Mouse (Mus musculus): ENCODE measurements at regions not wholly inside any gene's neighbourhood (a gene's known extent, or its start where the extent isn't known, plus 50 kb on each side); places are given as distances from the start of the nearest gene placed in this dataset.
A peak's percentile ranks its signal among the peaks of the same experiment; 100 is the strongest.

GRCm38 (mm10) chr12:78118131-78118530, 75.9 kb upstream of the Gm6657 start:
- DNase-seq = no peak

- no peak for DNase-seq
These were observed 74.8 kb upstream of the Gm6657 start for GRCm38 (mm10) chr12:78119246-78119645.

GRCm38 (mm10) chr12:78119855-78120254, 74.2 kb upstream of the Gm6657 start:
- peak; percentile 41 to 63 for DNase-seq

GRCm38 (mm10) chr12:78129130-78129845, 64.8 kb upstream of the Gm6657 start:
- peak in 1 of 2 experiments; percentile 36 for DNase-seq

GRCm38 (mm10) chr12:78132016-78132797, 61.8 kb upstream of the Gm6657 start:
- peak in 1 of 2 experiments; percentile 37 for DNase-seq

- DNase-seq = peak in 1 of 2 experiments; percentile 48
These were observed 60.7 kb upstream of the Gm6657 start for GRCm38 (mm10) chr12:78133341-78133740.

GRCm38 (mm10) chr12:78133984-78134383, 60.1 kb upstream of the Gm6657 start:
- no peak for DNase-seq

GRCm38 (mm10) chr12:78137196-78137595, 56.8 kb upstream of the Gm6657 start:
- no peak for DNase-seq

GRCm38 (mm10) chr12:78138467-78138866, 55.6 kb upstream of the Gm6657 start:
- DNase-seq = no peak
